Mouse (Mus musculus): Measurements from ENCODE around the gene Olfr95.

DNA sequence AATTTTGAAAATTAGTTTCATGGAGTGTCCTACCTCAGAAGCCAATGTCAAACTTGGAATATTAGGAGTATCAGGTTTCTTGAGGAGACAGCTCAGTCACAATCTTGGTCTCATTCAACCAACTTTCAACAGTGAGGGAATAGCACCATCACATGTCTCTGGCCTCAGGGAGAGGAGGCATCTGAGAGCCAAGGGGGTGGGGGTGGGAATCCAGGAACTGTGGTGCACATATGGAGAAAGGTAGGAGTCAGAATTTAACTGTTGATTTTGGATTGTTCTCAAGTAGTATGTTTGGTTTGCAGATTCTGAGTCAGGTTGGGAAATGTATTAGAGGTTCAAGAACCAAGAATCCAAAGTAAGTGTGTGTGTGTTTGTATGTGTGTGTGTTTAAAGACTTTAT, 19.9 kb downstream of the Olfr95 start:
- TF ChIP-seq CTCF (IDR thresholded peaks at IDR 0.05; ENCODE audit: control insufficient read depth, insufficient read depth, insufficient read length), result no peak
- TF ChIP-seq USF1 (IDR thresholded peaks at IDR 0.05; ENCODE audit: low read depth), result no peak
- TF ChIP-seq MYOD1 (IDR thresholded peaks at IDR 0.05; ENCODE audit: control insufficient read depth, insufficient read length, low read depth), result no peak
